Mouse (Mus musculus) E14TG2a.4 (cell line): Measurements from ENCODE around the gene Dner.

Source experiments
- CTCF ChIP-seq: conservative IDR thresholded peaks from 2 replicates; pipeline ENCODE4 v1.5.1; 2014; ENCODE audit warnings: low read length
- NANOG ChIP-seq: IDR thresholded peaks from 2 replicates; pipeline ENCODE4 v1.6.1; 2014; ENCODE audit warnings: borderline replicate concordance, low read length, mixed read lengths

DNA sequence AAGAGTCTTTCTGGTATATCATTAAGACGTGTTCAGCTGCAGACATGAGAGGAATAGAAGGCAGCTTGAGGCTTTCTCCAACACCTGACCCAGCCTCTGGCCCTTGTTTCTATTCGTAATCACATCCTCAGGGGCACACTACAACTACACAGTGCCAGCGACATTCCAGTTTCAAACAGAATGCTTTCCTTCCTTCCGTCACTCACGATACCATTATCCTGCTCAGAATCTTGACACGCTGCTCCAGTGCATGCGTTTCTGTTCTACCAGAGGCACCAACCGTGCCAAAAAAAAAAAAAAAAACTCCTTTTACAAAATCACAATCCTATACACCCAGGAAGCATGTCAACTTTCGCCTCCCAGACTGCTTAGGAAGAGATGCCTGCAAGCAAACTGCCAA is 105.5 kb downstream of the Dner start:
- TF ChIP-seq CTCF: no peak
- no peak for TF ChIP-seq NANOG
